Mouse (Mus musculus) heart, adult 2 months (tissue): Measurements from ENCODE around the gene Rad50. TPM values are rescaled to one million over a fixed set of nuclear protein-coding genes. Genes with fewer than 3 reads are reported as not detected.

Experiments used
- DNase-seq, 2 experiments: peaks; one replicate each; pipeline ENCODE4 v3.0.0; 2021
- H3K27ac ChIP-seq: fragments of 200-600 bp; 2 replicates; pipeline ENCODE4 v1.8.1; 2022
- H3K27me3 ChIP-seq: fragments of 200-500 bp; 2 replicates; pipeline ENCODE4 v1.6.1; 2012; ENCODE audit warnings: mild to moderate bottlenecking, low read length, inconsistent platforms, mixed read lengths; ENCODE audit not compliant: control insufficient read depth, insufficient read depth
- H3K36me3 ChIP-seq: fragments of 200-500 bp; 2 replicates; pipeline ENCODE4 v1.6.1; 2012; ENCODE audit warnings: low read length, inconsistent platforms; ENCODE audit not compliant: control insufficient read depth, insufficient read depth
- H3K4me1 ChIP-seq: fragments of 200-500 bp; 2 replicates; pipeline ENCODE4 v1.6.1; 2011; ENCODE audit warnings: low read length; ENCODE audit not compliant: control insufficient read depth, insufficient read depth
- H3K4me3 ChIP-seq: fragments of 200-600 bp; 2 replicates; pipeline ENCODE4 v1.8.1; 2022
- H3K79me2 ChIP-seq: fragments of 200-500 bp; replicated peaks from 2 replicates; pipeline ENCODE4 v1.6.1; 2012; ENCODE audit warnings: mild to moderate bottlenecking, inconsistent platforms, low read length, moderate library complexity, mixed read lengths; ENCODE audit not compliant: control insufficient read depth, insufficient read depth
- H3K9ac ChIP-seq: fragments of 200-500 bp; 2 replicates; pipeline ENCODE4 v1.6.1; 2012; ENCODE audit warnings: low read depth, mild to moderate bottlenecking, control low read depth, inconsistent platforms, low read length, mixed read lengths
- CTCF ChIP-seq: fragments of 200-600 bp; IDR thresholded peaks from 2 replicates; pipeline ENCODE4 v1.8.1; 2022; ENCODE audit warnings: antibody characterized with exemption, mild to moderate bottlenecking, moderate library complexity
- EP300 ChIP-seq: fragments of 200-500 bp; IDR thresholded peaks from 2 replicates; pipeline ENCODE4 v1.6.1; 2011; ENCODE audit warnings: low read depth, low read length, control low read depth; ENCODE audit not compliant: insufficient read depth
- POLR2A ChIP-seq: fragments of 200-500 bp; IDR thresholded peaks from 2 replicates; pipeline ENCODE4 v1.6.1; 2011; ENCODE audit warnings: mild to moderate bottlenecking, low read depth, low read length, control low read depth; ENCODE audit not compliant: insufficient read depth
- WGBS: fragments of 180-500 bp; shearing (Covaris S2); methylation state at CpG from one replicate; pipeline ENCODE4 v1.1.7; 2018; 5-methylcytosine and 5-hydroxymethylcytosine counted together
- intact Hi-C: fragments of 180-260 bp; cut with DNase I; formaldehyde crosslinking; loops from one replicate; pipeline ENCODE4 v1.15.1; 2025
- polyA plus RNA-seq: library from polyadenylated mRNA; depleted of rRNA; stranded (reverse); fragments of >200 nt; gene quantifications from 2 replicates; pipeline ENCODE4 v1.2.3, GENCODE M21; 2012
- total RNA-seq, 2 experiments: library from RNA; stranded (reverse); gene quantifications; 2 replicates each; pipeline ENCODE4 v1.2.3; 2021

Gene Rad50
- total and polyA plus RNA-seq, 3 experiments: 1.9 to 6.8 (median 6.8) TPM

- intact Hi-C loops: loop anchor here (2.0 to 10.0 kb wide), 2 partner anchors 116 to 220 kb away; no protein-coding TSS in a partner anchor
- no peak overlapping the region for H3K27ac ChIP-seq
- no peak for DNase-seq
- H3K9ac ChIP-seq: no peak overlapping the region
- H3K79me2 ChIP-seq: no peaks in the 10 kb centered on the region
- H3K4me3 ChIP-seq: no peak overlapping the region
- TF ChIP-seq EP300: no peak
- no peak for TF ChIP-seq CTCF
- TF ChIP-seq POLR2A: no peak
- WGBS: 60% methylated on average over 18 of the region's 18 CpGs
- H3K27me3 ChIP-seq: no peaks in the 10 kb centered on the region
- no peaks in the 10 kb centered on the region for H3K36me3 ChIP-seq
- no peaks in the 10 kb centered on the region for H3K4me1 ChIP-seq
Observed at GRCm38 (mm10) chr11:53734970-53735681, 28.0 kb upstream of the Rad50 start.

GRCm38 (mm10) chr11:53734431-53734830 lies 27.3 kb upstream of the Rad50 start:
- Histone ChIP-seq H3K9ac (no peak overlapping the region), H3K79me2 (no peaks in the 10 kb centered on the region), H3K4me1 (no peaks in the 10 kb centered on the region), H3K36me3 (no peaks in the 10 kb centered on the region), H3K27me3 (no peaks in the 10 kb centered on the region), H3K27ac (no peak overlapping the region), H3K4me3 (no peak overlapping the region)
- intact Hi-C loops: loop anchor here (2.0 to 10.0 kb wide), 2 partner anchors 116 to 220 kb away; no protein-coding TSS in a partner anchor
- WGBS: 75% methylated on average over 2 of the region's 2 CpGs
- no peak for DNase-seq
- TF ChIP-seq EP300: no peak
- TF ChIP-seq CTCF: no peak
- TF ChIP-seq POLR2A: no peak

GRCm38 (mm10) chr11:53733824-53734223 lies 26.7 kb upstream of the Rad50 start:
- TF ChIP-seq CTCF: peak; percentile 30
- TF ChIP-seq EP300: no peak
- TF ChIP-seq POLR2A: no peak
- Histone ChIP-seq H3K27ac (no peak overlapping the region), H3K27me3 (no peaks in the 10 kb centered on the region), H3K4me1 (no peaks in the 10 kb centered on the region), H3K79me2 (no peaks in the 10 kb centered on the region), H3K4me3 (no peak overlapping the region), H3K36me3 (no peaks in the 10 kb centered on the region), H3K9ac (no peak overlapping the region)
- 82% methylated on average over 7 of the region's 7 CpGs for WGBS
- intact Hi-C loops: loop anchor here (2.0 to 10.0 kb wide), 2 partner anchors 117 to 221 kb away; no protein-coding TSS in a partner anchor
- no peak for DNase-seq

- H3K4me1 ChIP-seq: no peaks in the 10 kb centered on the region
- TF ChIP-seq CTCF: no peak
- TF ChIP-seq EP300: no peak
- no peak for TF ChIP-seq POLR2A
- H3K9ac ChIP-seq: no peak overlapping the region
- no peak for DNase-seq
- H3K79me2 ChIP-seq: no peaks in the 10 kb centered on the region
- no peak overlapping the region for H3K4me3 ChIP-seq
- no peak overlapping the region for H3K27ac ChIP-seq
- H3K36me3 ChIP-seq: no peaks in the 10 kb centered on the region
- intact Hi-C loops: loop anchor here (10.0 kb wide), 1 partner anchor 223 kb away; no protein-coding TSS in a partner anchor
- no peaks in the 10 kb centered on the region for H3K27me3 ChIP-seq
- WGBS: 73% methylated on average over 8 of the region's 8 CpGs
Observed at GRCm38 (mm10) chr11:53732244-53732643, 25.1 kb upstream of the Rad50 start.

GRCm38 (mm10) chr11:53731457-53731856 lies 24.3 kb upstream of the Rad50 start:
- H3K36me3 ChIP-seq: no peaks in the 10 kb centered on the region
- intact Hi-C loops: loop anchor here (10.0 kb wide), 1 partner anchor 223 kb away; no protein-coding TSS in a partner anchor
- H3K79me2 ChIP-seq: no peaks in the 10 kb centered on the region
- no peak overlapping the region for H3K9ac ChIP-seq
- H3K27ac ChIP-seq: no peak overlapping the region
- DNase-seq: no peak
- no peaks in the 10 kb centered on the region for H3K4me1 ChIP-seq
- WGBS: 90% methylated on average over 7 of the region's 7 CpGs
- no peak for TF ChIP-seq POLR2A
- TF ChIP-seq EP300: no peak
- TF ChIP-seq CTCF: no peak
- H3K27me3 ChIP-seq: no peaks in the 10 kb centered on the region
- no peak overlapping the region for H3K4me3 ChIP-seq

- no peak for DNase-seq
- WGBS: 73% methylated on average over 6 of the region's 6 CpGs
- no peak for TF ChIP-seq CTCF
- TF ChIP-seq EP300: no peak
- no peak for TF ChIP-seq POLR2A
- intact Hi-C loops: no loop called here
- Histone ChIP-seq H3K27ac (no peak within 1 kb of the TSS), H3K27me3 (no peaks in the 10 kb centered on the region), H3K4me3 (no peak within 1 kb of the TSS), H3K4me1 (no peaks in the 10 kb centered on the region), H3K9ac (no peak within 1 kb of the TSS), H3K36me3 (no peaks in the 10 kb centered on the region), H3K79me2 (no peaks in the 10 kb centered on the region)
Observed at GRCm38 (mm10) chr11:53720715-53721114, 13.6 kb upstream of the Rad50 start, which contains the start of gene Il5. Gene Il5, plus strand, starts transcription at chr11:53720794.
